Mouse (Mus musculus) thymus, adult 18-20 months (tissue): ENCODE results near the gene Gm10719.
"Not testable (repeated sequence)": the region's sequence is repeated elsewhere in the genome, so short reads cannot be mapped to it uniquely, and the experiment has no call there.

ENCODE experiments used
- DNase-seq, 2 experiments: peaks; one replicate each; pipeline ENCODE4 v3.0.0; 2022; ENCODE audit warnings: mixed read lengths in 2 of 2

The Gm10719 gene

DNA sequence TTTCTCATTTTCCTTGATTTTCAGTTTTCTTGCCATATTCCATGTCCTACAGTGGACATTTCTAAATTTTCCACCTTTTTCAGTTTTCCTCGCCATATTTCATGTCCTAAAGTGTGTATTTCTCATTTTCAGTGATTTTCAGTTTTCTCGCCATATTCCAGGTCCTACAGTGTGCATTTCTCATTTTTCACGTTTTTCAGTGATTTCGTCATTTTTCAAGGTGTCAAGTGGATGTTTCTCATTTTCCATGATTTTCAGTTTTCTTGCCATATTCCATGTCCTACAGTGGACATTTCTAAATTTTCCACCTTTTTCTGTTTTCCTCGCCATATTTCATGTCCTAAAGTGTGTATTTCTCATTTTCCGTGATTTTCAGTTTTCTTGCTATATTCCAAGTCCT is 8.4 kb downstream of the Gm10719 start:
- peak; percentile 4 to 71 for DNase-seq

DNA sequence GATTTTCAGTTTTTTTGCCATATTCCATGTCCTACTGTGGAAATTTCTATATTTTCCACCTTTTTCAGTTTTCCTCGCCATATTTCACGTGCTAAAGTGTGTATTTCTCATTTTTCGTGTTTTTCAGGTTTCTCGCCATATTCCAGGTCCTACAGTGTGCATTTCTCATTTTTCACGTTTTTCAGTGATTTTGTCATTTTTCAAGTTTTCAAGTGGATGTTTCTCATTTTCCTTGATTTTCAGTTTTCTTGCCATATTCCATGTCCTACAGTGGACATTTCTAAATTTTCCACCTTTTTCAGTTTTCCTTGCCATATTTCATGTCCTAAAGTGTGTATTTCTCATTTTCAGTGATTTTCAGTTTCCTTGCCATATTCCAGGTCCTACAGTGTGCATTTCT is 8.9 kb downstream of the Gm10719 start:
- DNase-seq: not testable (repeated sequence)

DNA sequence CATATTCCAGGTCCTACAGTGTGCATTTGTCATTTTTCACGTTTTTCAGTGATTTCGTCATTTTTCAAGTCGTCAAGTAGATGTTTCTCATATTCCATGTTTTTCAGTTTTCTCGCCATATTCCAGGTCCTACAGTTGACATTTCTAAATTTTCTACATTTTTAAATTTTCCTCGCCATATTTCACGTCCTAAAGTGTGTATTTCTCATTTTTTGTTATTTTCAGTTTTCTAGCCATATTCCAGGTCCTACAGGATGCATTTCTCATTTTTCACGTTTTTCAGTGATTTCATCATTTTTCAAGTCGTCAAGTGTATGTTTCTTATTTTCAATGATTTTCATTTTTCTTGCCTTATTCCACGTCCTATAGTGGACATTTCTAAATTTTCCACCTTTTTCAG is 9.5 kb downstream of the Gm10719 start:
- DNase-seq: not testable (repeated sequence)

- not testable (repeated sequence) for DNase-seq
Observed at GRCm38 (mm10) chr9:3027200-3027599, 10.0 kb downstream of the Gm10719 start.

DNA sequence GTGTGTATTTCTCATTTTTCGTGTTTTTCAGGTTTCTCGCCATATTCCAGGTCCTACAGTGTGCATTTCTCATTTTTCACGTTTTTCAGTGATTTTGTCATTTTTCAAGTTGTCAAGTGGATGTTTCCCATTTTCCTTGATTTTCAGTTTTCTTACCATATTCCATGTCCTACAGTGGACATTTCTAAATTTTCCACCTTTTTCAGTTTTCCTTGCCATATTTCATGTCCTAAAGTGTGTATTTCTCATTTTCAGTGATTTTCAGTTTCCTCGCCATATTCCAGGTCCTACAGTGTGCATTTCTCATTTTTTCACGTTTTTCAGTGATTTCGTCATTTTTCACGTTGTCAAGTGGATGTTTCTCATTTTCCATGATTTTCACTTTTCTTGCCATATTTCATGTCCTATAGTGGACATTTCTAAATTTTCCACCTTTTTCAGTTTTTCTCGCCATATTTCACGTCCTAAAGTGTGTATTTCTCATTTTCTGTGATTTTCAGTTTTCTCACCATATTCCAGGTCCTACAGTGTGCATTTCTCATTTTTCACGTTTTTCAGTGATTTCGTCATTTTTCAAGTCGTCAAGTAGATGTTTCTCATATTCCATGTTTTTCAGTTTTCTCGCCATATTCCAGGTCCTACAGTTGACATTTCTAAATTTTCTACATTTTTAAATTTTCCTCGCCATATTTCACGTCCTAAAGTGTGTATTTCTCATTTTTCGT is 12.2 kb downstream of the Gm10719 start:
- DNase-seq: not testable (repeated sequence)

- not testable (repeated sequence) for DNase-seq
Observed at GRCm38 (mm10) chr9:3030677-3031318, 13.6 kb downstream of the Gm10719 start.

DNA sequence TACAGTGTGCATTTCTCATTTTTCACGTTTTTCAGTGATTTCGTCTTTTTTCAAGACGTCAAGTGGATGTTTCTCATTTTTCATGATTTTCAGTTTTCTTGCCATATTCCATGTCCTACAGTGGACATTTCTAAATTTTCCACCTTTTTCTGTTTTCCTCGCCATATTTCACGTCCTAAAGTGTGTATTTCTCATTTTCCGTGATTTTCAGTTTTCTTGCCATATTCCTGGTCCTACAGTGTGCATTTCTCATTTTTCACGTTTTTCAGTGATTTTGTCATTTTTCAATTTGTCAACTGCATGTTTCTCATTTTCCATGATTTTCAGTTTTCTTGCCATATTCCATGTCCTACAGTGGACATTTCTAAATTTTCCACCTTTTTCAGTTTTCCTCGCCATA is 17.1 kb downstream of the Gm10719 start, which contains the start of gene Gm17535:
Gene Gm17535, plus strand, starts transcription at position 301 of the 400 bp plus-strand sequence.
- DNase-seq: not testable (repeated sequence)

DNA sequence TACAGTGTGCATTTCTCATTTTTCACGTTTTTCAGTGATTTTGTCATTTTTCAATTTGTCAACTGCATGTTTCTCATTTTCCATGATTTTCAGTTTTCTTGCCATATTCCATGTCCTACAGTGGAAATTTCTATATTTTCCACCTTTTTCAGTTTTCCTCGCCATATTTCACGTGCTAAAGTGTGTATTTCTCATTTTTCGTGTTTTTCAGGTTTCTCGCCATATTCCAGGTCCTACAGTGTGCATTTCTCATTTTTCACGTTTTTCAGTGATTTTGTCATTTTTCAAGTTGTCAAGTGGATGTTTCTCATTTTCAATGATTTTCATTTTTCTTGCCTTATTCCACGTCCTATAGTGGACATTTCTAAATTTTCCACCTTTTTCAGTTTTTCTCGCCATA is 19.4 kb downstream of the Gm10719 start, which contains the start of gene Gm10715:
Gene Gm10715, plus strand, starts transcription at position 301 of the 400 bp plus-strand sequence.
- not testable (repeated sequence) for DNase-seq

DNA sequence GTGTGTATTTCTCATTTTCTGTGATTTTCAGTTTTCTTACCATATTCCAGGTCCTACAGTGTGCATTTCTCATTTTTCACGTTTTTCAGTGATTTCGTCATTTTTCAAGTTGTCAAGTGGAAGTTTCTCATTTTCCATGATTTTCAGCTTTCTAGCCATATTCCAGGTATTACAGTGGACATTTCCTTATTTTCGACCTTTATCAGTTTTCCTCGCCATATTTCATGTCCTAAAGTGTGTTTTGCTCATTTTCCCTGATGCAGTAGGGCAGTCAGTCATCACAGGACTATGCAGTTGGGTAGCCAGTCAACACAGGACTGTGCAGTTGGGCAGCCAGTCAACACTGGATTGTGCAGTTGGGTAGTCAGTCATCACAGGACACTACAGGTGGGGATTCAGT is 21.0 kb downstream of the Gm10719 start:
- not testable (repeated sequence) for DNase-seq
